In the genomic region with DNA sequence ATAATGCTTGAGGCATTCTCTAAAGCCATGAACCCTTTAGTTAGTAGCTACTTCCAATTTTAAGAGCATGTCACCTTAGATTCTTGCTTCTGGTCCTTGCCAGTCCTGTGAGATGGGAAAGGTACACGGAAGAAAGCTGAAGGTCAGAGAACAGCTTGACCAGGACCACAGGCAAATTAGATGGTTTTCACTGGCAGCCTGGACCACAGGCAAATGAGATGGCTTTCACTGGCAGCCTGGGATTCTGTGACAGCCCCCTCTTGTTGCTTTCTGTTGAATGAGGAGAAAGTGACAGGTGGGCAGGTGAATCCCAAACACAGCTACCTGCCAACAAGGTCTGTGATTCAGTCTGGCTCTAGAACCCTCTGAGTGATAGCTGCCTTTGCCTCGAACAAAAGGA, we compare ENCODE assay signal across 22 mouse cellular contexts.
"Had no signal": no experiment of that assay in that cellular context is flagged by ENCODE, and none has a peak within 500 bp of the region (broad histone marks: within the 10 kb centered on the region; RNA-seq: fewer than 3 reads in every experiment).

No protein-coding gene starts in this region.

- H3K9ac ChIP-seq: heart, embryonic 12.5 days; hindbrain, embryonic 12.5 days; hindbrain, embryonic 14.5 days; intestine, embryonic 15.5 days; limb, embryonic 12.5 days; liver, embryonic 12.5 days; liver, embryonic 15.5 days had no signal

- H3K9me3 ChIP-seq: heart, embryonic 10.5 days; hindbrain, embryonic 10.5 days; hindbrain, embryonic 12.5 days; intestine, embryonic 15.5 days; limb, embryonic 10.5 days; limb, embryonic 12.5 days; liver, embryonic 12.5 days; liver, embryonic 15.5 days had no signal

- H3K4me2 ChIP-seq: heart, embryonic 12.5 days; hindbrain, embryonic 12.5 days; hindbrain, embryonic 14.5 days; intestine, embryonic 15.5 days; limb, embryonic 12.5 days; liver, embryonic 12.5 days; liver, embryonic 15.5 days had no signal

- ATAC-seq: inflammation-experienced regulatory T-cells, adult 6 months; intestine, embryonic 15.5 days; intestine, postnatal 0 days; liver, embryonic 12.5 days had no signal

- H3K4me3 ChIP-seq: heart, embryonic 10.5 days; heart, embryonic 12.5 days; hindbrain, embryonic 10.5 days; hindbrain, embryonic 12.5 days; intestine, embryonic 15.5 days; layer of hippocampus, adult 2 months; left cerebral cortex, adult 2 months; limb, embryonic 10.5 days; limb, embryonic 12.5 days; liver, embryonic 12.5 days; liver, embryonic 15.5 days had no signal

- H3K36me3 ChIP-seq: heart, embryonic 10.5 days; heart, embryonic 12.5 days; hindbrain, embryonic 10.5 days; hindbrain, embryonic 12.5 days; intestine, embryonic 15.5 days; limb, embryonic 10.5 days; limb, embryonic 12.5 days; liver, embryonic 12.5 days; liver, embryonic 15.5 days had no signal

- DNase-seq: gastrocnemius, postnatal 25 days; heart, adult 18-20 months; heart, postnatal 4 days; kidney, adult 2 months; kidney, postnatal 10 days; kidney, postnatal 25 days; kidney, postnatal 4 days; liver had no signal

- H3K4me1 ChIP-seq: intestine, embryonic 15.5 days; limb, embryonic 10.5 days; limb, embryonic 12.5 days had no signal

- H3K27me3 ChIP-seq: heart, embryonic 12.5 days; hindbrain, embryonic 12.5 days; intestine, embryonic 15.5 days; limb, embryonic 12.5 days had no signal

- H3K27ac ChIP-seq: heart, embryonic 10.5 days; hindbrain, embryonic 10.5 days; hindbrain, embryonic 12.5 days; hindbrain, embryonic 14.5 days; intestine, embryonic 15.5 days; layer of hippocampus, adult 2 months; left cerebral cortex, adult 2 months; limb, embryonic 10.5 days; limb, embryonic 12.5 days; liver, embryonic 12.5 days; liver, embryonic 15.5 days had no signal
